Mouse (Mus musculus): ENCODE data around the gene Cacna1b.

GRCm38 (mm10) chr2:24556347-24556746 lies 206.6 kb downstream of the Cacna1b start:
- no peak for TF ChIP-seq CTCF (conservative IDR thresholded peaks at IDR 0.05; ENCODE audit: low read length)
- no peak for TF ChIP-seq POU5F1 (IDR thresholded peaks at IDR 0.05; ENCODE audit: borderline replicate concordance, low read length)

Measured in E14TG2a.4 (cell line).